Mouse (Mus musculus) heart, embryonic 12.5 days (tissue): ENCODE measurements around the gene Rpe. TPM values are rescaled to one million over a fixed set of nuclear protein-coding genes. Genes with fewer than 3 reads are reported as not detected.
"Not testable (repeated sequence)": the region's sequence is repeated elsewhere in the genome, so short reads cannot be mapped to it uniquely, and the experiment has no call there.

Experiments used
- ATAC-seq: fragments of 200-750 bp; cut with Nextera tagmentation; 2 replicates; pipeline ENCODE4 v1.8.0; 2017; ENCODE audit warnings: moderate TSS enrichment, moderate library complexity; ENCODE audit not compliant: insufficient number of reproducible peaks, low FRiP score
- H3K27ac ChIP-seq: fragments of 300-500 bp; sonication (generic); 2 replicates; pipeline ENCODE4 v1.5.1; 2016; ENCODE audit warnings: mild to moderate bottlenecking, moderate library complexity; ENCODE audit not compliant: poor library complexity, severe bottlenecking
- H3K27me3 ChIP-seq: fragments of 300-500 bp; sonication (generic); replicated peaks from 2 replicates; pipeline ENCODE4 v1.6.1; 2016; ENCODE audit warnings: mild to moderate bottlenecking, moderate library complexity
- H3K36me3 ChIP-seq: fragments of 300-500 bp; sonication (generic); 2 replicates; pipeline ENCODE4 v1.6.1; 2016; ENCODE audit warnings: mild to moderate bottlenecking, moderate library complexity
- H3K4me1 ChIP-seq: fragments of 300-500 bp; sonication (generic); replicated peaks from 2 replicates; pipeline ENCODE4 v1.6.1; 2016; ENCODE audit warnings: mild to moderate bottlenecking
- H3K4me2 ChIP-seq: fragments of 300-500 bp; sonication (generic); 2 replicates; pipeline ENCODE4 v1.6.1; 2016; ENCODE audit warnings: mild to moderate bottlenecking, moderate library complexity
- H3K4me3 ChIP-seq: fragments of 300-500 bp; sonication (generic); 2 replicates; pipeline ENCODE4 v1.5.1; 2016; ENCODE audit warnings: mild to moderate bottlenecking
- H3K9ac ChIP-seq: fragments of 300-500 bp; sonication (generic); 2 replicates; pipeline ENCODE4 v1.6.1; 2016; ENCODE audit warnings: mild to moderate bottlenecking, moderate library complexity
- H3K9me3 ChIP-seq: fragments of 300-500 bp; sonication (generic); replicated peaks from 2 replicates; pipeline ENCODE4 v1.6.1; 2016; ENCODE audit warnings: mild to moderate bottlenecking, moderate library complexity
- WGBS: fragments of 180-500 bp; shearing (Covaris S2); methylation state at CpG from one replicate; pipeline ENCODE4 v1.1.7; 2016; 5-methylcytosine and 5-hydroxymethylcytosine counted together
- polyA plus RNA-seq: library from polyadenylated mRNA; unstranded; fragments of >200 nt; fragmentation: Nextera tagmentation; extraction: Ambion mirVana; gene quantifications from 2 replicates; pipeline ENCODE4 v1.2.1, GENCODE M21; 2016

The Rpe gene
- polyA plus RNA-seq, 1 experiment from 2014 or later: 35.4 TPM

DNA sequence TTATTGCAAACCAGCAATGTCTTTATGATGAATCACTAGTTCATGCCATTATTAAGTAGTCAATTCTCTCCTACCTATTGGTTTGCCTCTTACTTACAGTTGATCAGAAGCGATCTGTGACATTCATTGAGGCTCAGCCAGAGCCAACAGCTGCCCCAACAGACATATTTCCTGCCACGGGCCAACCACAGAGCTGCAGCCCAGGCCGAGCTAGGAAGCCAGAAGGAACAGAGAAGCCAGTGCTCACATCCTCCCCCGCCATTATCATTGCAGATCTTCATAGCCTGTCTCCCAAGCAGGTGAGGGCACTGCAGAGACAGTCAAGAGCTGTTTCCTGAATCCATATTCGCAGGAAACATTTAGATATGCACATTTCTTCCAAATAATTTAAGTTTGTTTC is 6.4 kb upstream of the Rpe start:
- Histone ChIP-seq H3K36me3 (no peaks in the 10 kb centered on the region), H3K27ac (no peak overlapping the region), H3K27me3 (no peaks in the 10 kb centered on the region), H3K4me1 (no peaks in the 10 kb centered on the region), H3K4me2 (no peak overlapping the region), H3K9ac (no peak overlapping the region), H3K4me3 (no peak overlapping the region), H3K9me3 (no peaks in the 10 kb centered on the region)
- no peak for ATAC-seq
- WGBS: 55% methylated on average over 5 of the region's 5 CpGs

DNA sequence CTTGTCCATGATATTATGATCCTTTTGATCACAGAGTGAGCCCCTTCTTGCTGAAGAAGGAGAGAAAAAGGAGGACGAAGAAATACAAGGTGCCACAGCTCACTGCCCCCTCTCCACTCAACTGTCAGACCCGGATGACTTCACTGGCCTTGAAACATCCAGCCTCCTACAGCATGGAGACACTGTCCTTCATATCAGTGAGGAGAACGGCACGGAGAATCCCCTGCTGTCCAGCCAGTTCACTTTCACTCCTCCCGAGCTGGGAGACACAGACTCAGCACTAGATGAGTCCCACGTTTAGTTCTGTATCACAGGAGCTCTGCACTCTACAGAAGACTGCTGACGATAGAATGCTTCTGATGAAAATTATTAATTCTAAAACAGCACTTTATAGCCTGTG is 5.3 kb upstream of the Rpe start:
- no peak for ATAC-seq
- Histone ChIP-seq H3K4me1 (no peaks in the 10 kb centered on the region), H3K4me3 (no peak overlapping the region), H3K9me3 (no peaks in the 10 kb centered on the region), H3K9ac (no peak overlapping the region), H3K27me3 (no peaks in the 10 kb centered on the region), H3K27ac (no peak overlapping the region), H3K4me2 (peak overlapping the region; percentile 7; the same call in 1 of the 2 replicates), H3K36me3 (no peaks in the 10 kb centered on the region)
- WGBS: 46% methylated on average over 7 of the region's 7 CpGs

DNA sequence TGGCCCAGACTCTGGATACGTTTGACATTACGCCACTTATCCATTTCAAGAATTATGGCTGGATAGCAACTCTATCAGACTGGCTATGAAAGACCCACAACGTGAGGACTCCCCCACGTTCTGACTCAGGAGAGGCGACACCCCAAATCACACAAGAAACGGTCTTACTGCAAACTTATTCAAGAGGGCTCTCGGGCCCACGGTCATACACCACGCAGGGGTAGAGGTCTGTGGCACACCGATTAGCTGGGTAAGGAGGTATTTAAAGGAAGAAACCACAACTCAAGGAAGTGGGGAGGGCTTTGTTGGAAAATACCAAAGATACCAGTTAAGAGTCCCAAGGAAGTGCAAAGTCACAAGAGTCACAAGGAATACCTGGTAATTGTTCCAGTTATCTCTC is 1.0 kb upstream of the Rpe start:
- not testable (repeated sequence) for H3K9ac ChIP-seq, H3K27ac ChIP-seq, H3K27me3 ChIP-seq, H3K4me3 ChIP-seq, H3K9me3 ChIP-seq, H3K36me3 ChIP-seq, H3K4me2 ChIP-seq, ATAC-seq
- peaks cover 13% of the 10 kb centered on the region for H3K4me1 ChIP-seq
- WGBS: 89% methylated on average over 10 of the region's 10 CpGs

DNA sequence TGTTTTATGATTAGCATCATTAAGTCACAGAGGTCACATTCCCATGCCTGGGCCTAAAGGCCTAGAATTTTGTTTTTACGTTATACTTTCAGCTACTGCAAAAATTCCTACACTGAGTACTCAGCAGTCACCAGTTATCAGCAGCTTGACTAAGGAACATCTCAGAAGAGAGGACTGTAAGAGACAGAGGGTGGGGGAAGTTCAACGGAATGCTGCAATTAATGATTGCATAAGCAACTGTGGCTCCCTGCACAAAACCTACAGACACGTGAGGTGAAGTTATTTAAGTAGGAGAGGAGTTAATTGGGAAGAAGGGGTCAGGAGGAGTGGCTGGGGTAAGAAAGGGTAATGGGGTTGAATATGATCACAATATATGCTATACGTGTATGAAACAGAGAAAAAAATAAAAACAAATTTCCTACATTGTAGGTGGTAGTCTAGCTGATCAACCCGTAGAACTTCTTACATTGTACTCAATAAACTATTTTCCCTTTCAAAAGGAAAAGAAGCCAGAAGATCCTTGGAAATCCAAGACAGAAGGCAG is 410 bp upstream of the Rpe start:
- peak overlapping the region; percentile 74 for H3K4me2 ChIP-seq
- H3K4me3 ChIP-seq: peak overlapping the region; percentile 74
- no peaks in the 10 kb centered on the region for H3K36me3 ChIP-seq
- peaks cover 14% of the 10 kb centered on the region for H3K4me1 ChIP-seq
- ATAC-seq: peak; percentile 10; the same call in 1 of the 2 replicates
- no peaks in the 10 kb centered on the region for H3K27me3 ChIP-seq
- 48% methylated on average over 5 of the region's 5 CpGs for WGBS
- H3K9ac ChIP-seq: no peak overlapping the region
- no peak overlapping the region for H3K27ac ChIP-seq
- H3K9me3 ChIP-seq: no peaks in the 10 kb centered on the region

DNA sequence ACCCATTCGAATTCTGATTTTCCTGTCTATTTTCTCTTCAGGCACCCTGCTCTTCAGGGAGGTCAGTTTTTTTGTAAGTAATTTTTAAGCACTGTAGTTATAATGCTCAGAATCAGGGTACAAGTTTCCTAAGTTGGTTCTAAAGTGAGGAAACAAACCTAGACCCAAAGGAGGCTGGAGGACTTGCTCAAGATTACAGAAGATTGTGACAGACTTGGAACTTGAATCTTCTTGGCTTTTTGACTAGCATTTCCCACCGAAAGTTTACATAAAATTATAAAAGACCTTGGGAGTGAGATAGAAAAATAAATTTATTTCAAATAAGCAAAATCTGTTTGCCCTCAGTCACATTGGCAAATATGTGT is 927 bp downstream of the Rpe start:
- no peaks in the 10 kb centered on the region for H3K9me3 ChIP-seq
- peaks cover 3% of the 10 kb centered on the region for H3K36me3 ChIP-seq
- WGBS: 27% methylated on average over 2 of the region's 2 CpGs
- H3K27me3 ChIP-seq: no peaks in the 10 kb centered on the region
- no peak overlapping the region for H3K27ac ChIP-seq
- peak overlapping the region; percentile 85 for H3K9ac ChIP-seq
- peaks cover 14% of the 10 kb centered on the region for H3K4me1 ChIP-seq
- no peak for ATAC-seq
- peak overlapping the region; percentile 74 for H3K4me2 ChIP-seq
- peak overlapping the region; percentile 74 for H3K4me3 ChIP-seq

GRCm38 (mm10) chr1:66702623-66703345 is 2.2 kb downstream of the Rpe start:
- Histone ChIP-seq H3K36me3 (peaks cover 11% of the 10 kb centered on the region), H3K9me3 (no peaks in the 10 kb centered on the region), H3K4me1 (peaks cover 14% of the 10 kb centered on the region), H3K4me2 (no peak overlapping the region), H3K27me3 (no peaks in the 10 kb centered on the region), H3K27ac (no peak overlapping the region), H3K4me3 (no peak overlapping the region), H3K9ac (no peak overlapping the region)
- 73% methylated on average over 4 of the region's 4 CpGs for WGBS
- no peak for ATAC-seq

DNA sequence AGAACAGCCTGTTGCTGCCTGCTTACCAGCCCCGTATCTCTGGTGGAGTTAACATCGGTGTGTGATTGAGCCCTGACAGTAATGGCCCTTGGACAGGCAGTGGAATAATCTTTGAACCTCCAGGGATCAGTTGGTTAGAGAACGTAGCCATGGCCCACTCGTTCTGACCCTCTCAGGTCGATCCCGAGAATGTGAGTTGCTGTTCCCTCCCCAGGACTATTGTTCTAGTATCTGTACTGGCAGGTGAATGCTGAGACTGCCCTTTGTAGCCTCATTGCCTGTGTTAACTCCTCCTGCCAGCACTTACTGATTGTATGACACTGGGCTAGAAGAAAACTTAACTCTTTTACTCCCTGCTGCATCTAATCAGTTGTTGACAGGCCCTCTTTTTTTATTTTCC is 3.9 kb downstream of the Rpe start:
- no peak overlapping the region; the same call in 1 of the 2 replicates for H3K4me2 ChIP-seq
- peaks cover 18% of the 10 kb centered on the region for H3K36me3 ChIP-seq
- ATAC-seq: no peak
- 46% methylated on average over 6 of the region's 6 CpGs for WGBS
- no peak overlapping the region for H3K9ac ChIP-seq
- no peaks in the 10 kb centered on the region for H3K27me3 ChIP-seq
- H3K4me3 ChIP-seq: no peak overlapping the region
- peaks cover 14% of the 10 kb centered on the region for H3K4me1 ChIP-seq
- no peak overlapping the region for H3K27ac ChIP-seq
- no peaks in the 10 kb centered on the region for H3K9me3 ChIP-seq

- no peak overlapping the region for H3K27ac ChIP-seq
- no peak overlapping the region for H3K9ac ChIP-seq
- 81% methylated on average over 3 of the region's 3 CpGs for WGBS
- no peak overlapping the region for H3K4me2 ChIP-seq
- H3K36me3 ChIP-seq: peaks cover 51% of the 10 kb centered on the region
- H3K27me3 ChIP-seq: no peaks in the 10 kb centered on the region
- ATAC-seq: no peak
- H3K4me3 ChIP-seq: no peak overlapping the region
- H3K9me3 ChIP-seq: no peaks in the 10 kb centered on the region
- H3K4me1 ChIP-seq: no peaks in the 10 kb centered on the region
Measured at GRCm38 (mm10) chr1:66712859-66713258, 12.2 kb downstream of the Rpe start.

DNA sequence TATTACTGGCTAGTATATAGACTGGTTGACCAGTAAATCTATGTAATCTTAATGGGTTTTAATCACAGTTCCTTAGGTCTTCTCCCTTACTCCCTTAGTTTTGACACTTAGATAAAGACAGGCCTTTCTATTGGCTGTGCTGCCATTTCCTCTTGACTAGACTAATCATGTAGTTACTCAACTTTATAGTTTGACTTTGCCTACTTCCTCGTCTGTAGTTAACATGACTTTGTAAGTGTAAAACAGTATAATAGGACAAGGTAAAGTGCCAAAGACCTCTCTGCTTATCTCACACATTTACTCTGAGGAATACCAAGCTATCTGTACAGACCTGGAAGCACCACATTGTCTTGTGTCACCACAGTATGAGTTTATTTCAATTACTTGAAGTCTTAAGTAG is 29.9 kb downstream of the Rpe start:
- Histone ChIP-seq H3K4me3 (no peak overlapping the region), H3K4me2 (no peak overlapping the region), H3K4me1 (no peaks in the 10 kb centered on the region), H3K27ac (no peak overlapping the region), H3K27me3 (no peaks in the 10 kb centered on the region), H3K36me3 (peaks cover 19% of the 10 kb centered on the region), H3K9me3 (no peaks in the 10 kb centered on the region), H3K9ac (no peak overlapping the region)
- ATAC-seq: no peak
- 55% methylated on average over 1 of the region's 1 CpGs for WGBS

GRCm38 (mm10) chr1:66768764-66769163 is 68.1 kb downstream of the Rpe start:
- Histone ChIP-seq H3K4me2 (no peak overlapping the region), H3K9ac (no peak overlapping the region), H3K36me3 (peaks cover 20% of the 10 kb centered on the region), H3K27me3 (no peaks in the 10 kb centered on the region), H3K9me3 (no peaks in the 10 kb centered on the region), H3K4me1 (no peaks in the 10 kb centered on the region), H3K4me3 (no peak overlapping the region), H3K27ac (no peak overlapping the region)
- ATAC-seq: no peak
- 89% methylated on average over 1 of the region's 1 CpGs for WGBS
